ENCODE assay signal across 8 mouse cellular contexts in genomic region chr13:30981666-30982065, GRCm38 (mm10). TPM values are rescaled to one million over a fixed set of nuclear protein-coding genes. Genes with fewer than 3 reads are reported as not detected.
A peak's percentile ranks its signal among the peaks of the same experiment; 100 is the strongest.
DNase-seq lines count a peak whose midpoint lies in the region; ATAC-seq and TF ChIP-seq lines count a peak whose summit lies in the region.

No protein-coding gene starts in this region.

- WGBS in midbrain, postnatal 0 days = 76% methylated on average over 1 of the region's 1 CpGs
- WGBS in midbrain, embryonic 10.5 days = 59% methylated on average over 1 of the region's 1 CpGs
- WGBS in spleen, adult 2 months = 47% methylated on average over 1 of the region's 1 CpGs

- no peaks in the 10 kb centered on the region for H3K36me3 ChIP-seq in midbrain, postnatal 0 days (ENCODE audit: insufficient read depth, low read length)
- no peaks in the 10 kb centered on the region for H3K36me3 ChIP-seq in midbrain, embryonic 10.5 days
- no peaks in the 10 kb centered on the region for H3K36me3 ChIP-seq in spleen, adult 2 months (ENCODE audit: control insufficient read depth, insufficient read depth, low read length)

- TF ChIP-seq CTCF in midbrain, postnatal 0 days (IDR thresholded peaks at IDR 0.05) = peak; percentile 53
- TF ChIP-seq CTCF in spleen, adult 2 months (IDR thresholded peaks at IDR 0.05; ENCODE audit: extremely low read depth, insufficient read depth, insufficient read length, insufficient replicate concordance) = peak; percentile 49; the same call in 1 of the 2 replicates

- H3K4me3 ChIP-seq in midbrain, postnatal 0 days (ENCODE audit: low read depth, low read length) = no peak overlapping the region
- H3K4me3 ChIP-seq in midbrain, embryonic 10.5 days = no peak overlapping the region
- no peak overlapping the region for H3K4me3 ChIP-seq in spleen, adult 2 months (ENCODE audit: extremely low read depth, insufficient read depth, insufficient read length)

- DNase-seq in adrenal gland, adult (ENCODE audit: inconsistent age in 2 of 2, low spot score in 1 of 2) = peak; percentile 40 to 84
- DNase-seq in adrenal gland, postnatal 4 days (ENCODE audit: low spot score in 2 of 2) = no peak
- DNase-seq in midbrain, postnatal 0 days (ENCODE audit: low spot score) = no peak
- DNase-seq in midbrain, embryonic 10.5 days (ENCODE audit: low spot score) = no peak
- peak; percentile 49 for DNase-seq in embryo, embryonic 11 days
- DNase-seq in kidney, postnatal 25 days = peak; percentile 52 to 69
- peak; percentile 27 to 59 for DNase-seq in spleen, adult 2 months (ENCODE audit: low read depth in 1 of 2, low spot score in 2 of 2)
- no peak for DNase-seq in right cerebral cortex, postnatal 14 days

- no peak overlapping the region for H3K9ac ChIP-seq in midbrain, postnatal 0 days (replicated peaks; ENCODE audit: low read length, poor library complexity, severe bottlenecking)

- no peak overlapping the region for H3K4me2 ChIP-seq in midbrain, postnatal 0 days (ENCODE audit: low read depth, low read length, poor library complexity, severe bottlenecking)

- H3K4me1 ChIP-seq in midbrain, postnatal 0 days (ENCODE audit: insufficient read depth, low read length) = no peaks in the 10 kb centered on the region
- H3K4me1 ChIP-seq in midbrain, embryonic 10.5 days = peaks cover 13% of the 10 kb centered on the region
- no peaks in the 10 kb centered on the region for H3K4me1 ChIP-seq in spleen, adult 2 months (ENCODE audit: control insufficient read depth, insufficient read depth, insufficient read length)

- no peaks in the 10 kb centered on the region for H3K27me3 ChIP-seq in midbrain, postnatal 0 days (ENCODE audit: insufficient read depth, low read length)
- peaks cover 26% of the 10 kb centered on the region for H3K27me3 ChIP-seq in midbrain, embryonic 10.5 days (ENCODE audit: low read depth, poor library complexity, severe bottlenecking)
- H3K27me3 ChIP-seq in spleen, adult 2 months (ENCODE audit: control insufficient read depth, insufficient read depth, low read length) = no peaks in the 10 kb centered on the region

- no peak for ATAC-seq in midbrain, postnatal 0 days (ENCODE audit: low FRiP score)

- TF ChIP-seq POLR2A in spleen, adult 2 months (IDR thresholded peaks at IDR 0.05; ENCODE audit: low read depth, low read length) = no peak

- no peaks in the 10 kb centered on the region for H3K9me3 ChIP-seq in midbrain, postnatal 0 days (ENCODE audit: low read length)
- H3K9me3 ChIP-seq in midbrain, embryonic 10.5 days (replicated peaks) = no peaks in the 10 kb centered on the region

- no peak overlapping the region for H3K27ac ChIP-seq in midbrain, postnatal 0 days (ENCODE audit: low read depth, low read length)
- H3K27ac ChIP-seq in midbrain, embryonic 10.5 days (replicated peaks) = no peak overlapping the region
- no peak overlapping the region for H3K27ac ChIP-seq in spleen, adult 2 months (ENCODE audit: insufficient read depth, low read length)

RNA-seq across cellular contexts. Expression of gene Gm5447, which starts 7.7 kb away (rescaled TPM):
- total RNA-seq in adrenal gland, postnatal 4 days (2021) = under 1 TPM; 0.28 to 0.39 TPM
- not detected in 2 replicates for total RNA-seq in midbrain, postnatal 0 days (2014; rRNA removed)
- not detected in 2 replicates for polyA plus RNA-seq in midbrain, postnatal 0 days (2015; fragmentation: Nextera tagmentation; extraction: Ambion mirVana)
- 0.10 and 0.29 TPM in 2 replicates for polyA plus RNA-seq in midbrain, embryonic 10.5 days (2016; fragmentation: Nextera tagmentation; extraction: Ambion mirVana)
- not detected in 2 replicates for polyA plus RNA-seq in spleen, adult 2 months (2012; rRNA removed)

RNA-seq across cellular contexts. Expression of gene Exoc2, which starts 7.8 kb away (rescaled TPM):
- 10 to 100 TPM; 33.9 to 36.3 TPM for total RNA-seq in adrenal gland, postnatal 4 days (2021)
- total RNA-seq in midbrain, postnatal 0 days (2014; rRNA removed) = 57.5 and 71.7 TPM in 2 replicates
- polyA plus RNA-seq in midbrain, postnatal 0 days (2015; fragmentation: Nextera tagmentation; extraction: Ambion mirVana) = 38.2 and 40.0 TPM in 2 replicates
- 36.2 and 40.0 TPM in 2 replicates for polyA plus RNA-seq in midbrain, embryonic 10.5 days (2016; fragmentation: Nextera tagmentation; extraction: Ambion mirVana)
- 7.6 and 8.1 TPM in 2 replicates for polyA plus RNA-seq in spleen, adult 2 months (2012; rRNA removed)

RNA-seq across cellular contexts. Expression of gene Hus1b, which starts 34.1 kb away (rescaled TPM):
- under 1 TPM; 0.51 to 0.59 TPM for total RNA-seq in adrenal gland, postnatal 4 days (2021)
- 0.66 and 0.99 TPM in 2 replicates for total RNA-seq in midbrain, postnatal 0 days (2014; rRNA removed)
- polyA plus RNA-seq in midbrain, postnatal 0 days (2015; fragmentation: Nextera tagmentation; extraction: Ambion mirVana) = not detected in 2 replicates
- 0.10 TPM in 1 of 2 replicates, not detected in the other for polyA plus RNA-seq in midbrain, embryonic 10.5 days (2016; fragmentation: Nextera tagmentation; extraction: Ambion mirVana)
- 0.21 and 0.35 TPM in 2 replicates for polyA plus RNA-seq in spleen, adult 2 months (2012; rRNA removed)

Comparison
In these comparisons a context has a peak if more than half of its experiments do, and no peak if none do; other contexts are left out.
1. DNase-seq: peak in adrenal gland, adult (2 of 2), embryo, embryonic 11 days (single experiment), kidney, postnatal 25 days (2 of 2) and spleen, adult 2 months (2 of 2); none in adrenal gland, postnatal 4 days (0 of 2), midbrain, postnatal 0 days (single experiment), midbrain, embryonic 10.5 days (single experiment) and right cerebral cortex, postnatal 14 days (single experiment).